Mouse (Mus musculus) MEL (cell line): Measurements from ENCODE around the gene Tmem108.

ENCODE experiments used
- CTCF ChIP-seq, 3 experiments: IDR thresholded peaks in 2 of 3; conservative IDR thresholded peaks in 1 of 3; 2 replicates each; pipeline ENCODE4 v1.5.1; 2011 to 2012; ENCODE audit warnings: low read length in 3 of 3, low read depth in 2 of 3, mild to moderate bottlenecking in 2 of 3, improper control_type of control experiment in 1 of 3, inconsistent platforms in 1 of 3, mixed read lengths in 1 of 3, moderate library complexity in 1 of 3; ENCODE audit not compliant: control insufficient read depth in 1 of 3, insufficient read depth in 1 of 3, poor library complexity in 1 of 3, severe bottlenecking in 1 of 3
- E2F4 ChIP-seq: IDR thresholded peaks from 2 replicates; pipeline ENCODE4 v1.6.1; 2011; ENCODE audit warnings: low read depth, low read length, improper control_type of control experiment, borderline replicate concordance
- EP300 ChIP-seq, 2 experiments: IDR thresholded peaks; 2 replicates each; pipeline ENCODE4 v1.6.1; 2011; ENCODE audit warnings: improper control_type of control experiment in 2 of 2, low read length in 2 of 2, low read depth in 1 of 2, mild to moderate bottlenecking in 1 of 2
- GATA1 ChIP-seq: IDR thresholded peaks from 2 replicates; pipeline ENCODE4 v1.6.1; 2011; ENCODE audit warnings: low read depth, low read length, improper control_type of control experiment
- POLR2A ChIP-seq, 2 experiments: IDR thresholded peaks; 2 replicates each; pipeline ENCODE4 v1.6.1; 2011 to 2012; ENCODE audit warnings: low read length in 2 of 2, mild to moderate bottlenecking in 2 of 2, control low read depth in 1 of 2, improper control_type of control experiment in 1 of 2, low read depth in 1 of 2, moderate library complexity in 1 of 2; ENCODE audit not compliant: control insufficient read depth in 1 of 2, insufficient read depth in 1 of 2, poor library complexity in 1 of 2
- RAD21 ChIP-seq: IDR thresholded peaks from 2 replicates; pipeline ENCODE4 v1.6.1; 2011; ENCODE audit warnings: mild to moderate bottlenecking, low read depth, low read length, improper control_type of control experiment
- TBP ChIP-seq: IDR thresholded peaks from 2 replicates; pipeline ENCODE4 v1.8.0; 2011; ENCODE audit warnings: low read depth, low read length, improper control_type of control experiment
- USF2 ChIP-seq, 2 experiments: IDR thresholded peaks; 2 replicates each; pipeline ENCODE4 v1.6.1; 2011 to 2012; ENCODE audit warnings: improper control_type of control experiment in 2 of 2, low read length in 2 of 2, borderline replicate concordance in 1 of 2, inconsistent platforms in 1 of 2, low read depth in 1 of 2, mild to moderate bottlenecking in 1 of 2; ENCODE audit not compliant: insufficient read depth in 1 of 2
- ZKSCAN1 ChIP-seq: IDR thresholded peaks from 2 replicates; pipeline ENCODE4 v1.6.1; 2012; ENCODE audit warnings: low read depth, mild to moderate bottlenecking, inconsistent platforms, low read length, improper control_type of control experiment, moderate library complexity

DNA sequence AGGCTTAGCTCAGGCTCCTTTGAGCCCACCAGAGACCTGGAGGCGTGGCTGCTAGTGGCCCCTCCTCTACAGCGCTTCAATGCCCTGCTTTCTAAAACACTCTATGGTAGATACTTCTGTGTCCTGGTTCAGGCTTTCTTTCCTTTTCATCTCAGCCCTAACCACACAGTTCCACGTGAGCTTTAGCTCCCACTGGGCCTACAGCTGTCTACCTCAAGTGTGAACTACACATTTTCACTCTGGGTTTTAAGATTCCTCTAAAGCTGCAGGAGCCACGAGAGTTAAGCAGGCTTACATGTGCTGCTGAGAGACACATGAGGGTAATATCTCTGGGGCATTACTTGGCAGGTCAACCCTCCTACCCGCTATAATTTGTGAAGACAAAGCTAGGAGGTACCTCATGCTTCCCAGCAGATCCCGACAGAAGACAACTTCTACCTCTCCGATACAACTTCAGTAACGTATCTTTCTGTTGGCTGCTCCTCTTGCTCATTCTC is 134.2 kb downstream of the Tmem108 start:
- TF ChIP-seq EP300 (IDR thresholded peaks at IDR 0.05; ENCODE audit: low read depth in 1 of 2, low read length in 2 of 2), result no peak
- TF ChIP-seq GATA1, result no peak
- TF ChIP-seq TBP, result no peak
- TF ChIP-seq POLR2A (IDR thresholded peaks at IDR 0.05; ENCODE audit: control insufficient read depth in 1 of 2, insufficient read depth in 1 of 2, low read depth in 1 of 2, low read length in 2 of 2, poor library complexity in 1 of 2), result no peak
- TF ChIP-seq ZKSCAN1, result no peak
- no peak for TF ChIP-seq RAD21
- TF ChIP-seq CTCF (IDR thresholded peaks at IDR 0.05 in 2 of 3, conservative IDR thresholded peaks at IDR 0.05 in 1 of 3; ENCODE audit: control insufficient read depth in 1 of 3, insufficient read depth in 1 of 3, low read depth in 2 of 3, low read length in 3 of 3, poor library complexity in 1 of 3, severe bottlenecking in 1 of 3), result no peak
- no peak for TF ChIP-seq E2F4
- no peak for TF ChIP-seq USF2 (IDR thresholded peaks at IDR 0.05; ENCODE audit: borderline replicate concordance in 1 of 2, insufficient read depth in 1 of 2, low read depth in 1 of 2, low read length in 2 of 2)
